Mouse (Mus musculus): ENCODE measurements around the gene A930017K11Rik.

A930017K11Rik gene

DNA sequence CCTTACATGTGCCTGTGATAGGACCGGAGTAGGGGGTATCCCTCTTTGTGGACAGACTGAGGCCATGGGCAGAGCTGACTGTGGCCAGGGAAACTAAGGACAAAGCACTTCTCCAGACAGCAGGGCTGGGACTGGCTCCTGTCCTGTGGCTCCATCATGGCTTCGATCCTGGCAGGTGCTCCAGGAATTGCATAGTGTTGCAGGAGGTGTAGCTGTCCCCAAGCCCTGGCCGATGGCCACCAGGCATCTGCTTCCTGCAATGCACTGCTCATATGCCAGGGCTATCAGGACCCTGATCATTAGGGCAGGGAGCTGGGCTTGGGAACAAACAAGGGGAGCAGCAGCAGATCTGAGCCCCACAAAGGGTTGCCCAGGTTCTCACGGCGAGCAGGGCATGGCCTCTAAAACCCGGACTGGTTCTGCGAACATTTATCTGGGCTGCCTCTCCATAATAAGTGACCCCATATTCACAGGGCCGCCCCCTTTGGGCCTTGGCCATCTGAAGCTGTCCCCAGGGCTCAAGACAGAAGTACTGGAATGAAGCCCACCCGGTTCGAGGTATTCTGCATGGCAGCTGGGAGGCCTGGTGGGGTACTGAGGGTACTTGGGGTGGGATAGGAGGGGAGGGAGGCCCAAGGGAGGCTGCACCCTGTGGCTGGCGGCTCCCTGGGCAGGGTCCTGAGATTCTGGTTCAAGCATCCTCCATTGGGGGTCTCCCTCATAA, 6.6 kb upstream of the A930017K11Rik start:
- no peak for DNase-seq (ENCODE audit: low read depth, low spot score)

GRCm38 (mm10) chr17:25957586-25958051, 5.3 kb upstream of the A930017K11Rik start:
- DNase-seq (ENCODE audit: low read depth, low spot score), result no peak

DNA sequence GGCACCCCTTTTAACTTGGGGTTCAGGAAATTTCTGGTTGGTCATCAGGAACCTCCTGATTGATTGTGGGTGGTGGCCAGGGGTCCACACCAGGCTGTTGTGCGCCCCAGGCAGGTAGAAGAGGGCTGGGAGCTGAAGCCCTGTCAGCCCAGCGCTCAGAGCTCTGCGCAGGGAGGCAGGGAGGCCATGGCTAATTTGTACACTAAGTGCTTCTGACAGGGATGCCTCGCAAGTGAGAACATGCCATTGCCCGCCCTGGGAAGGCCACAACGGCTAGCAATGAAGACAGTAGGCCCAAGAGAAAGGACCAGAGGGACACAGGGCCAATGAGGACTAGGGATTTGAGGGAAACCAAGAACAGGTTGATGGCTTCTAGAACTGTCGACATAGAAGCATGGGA, 4.3 kb upstream of the A930017K11Rik start:
- no peak for DNase-seq (ENCODE audit: low read depth, low spot score)

DNA sequence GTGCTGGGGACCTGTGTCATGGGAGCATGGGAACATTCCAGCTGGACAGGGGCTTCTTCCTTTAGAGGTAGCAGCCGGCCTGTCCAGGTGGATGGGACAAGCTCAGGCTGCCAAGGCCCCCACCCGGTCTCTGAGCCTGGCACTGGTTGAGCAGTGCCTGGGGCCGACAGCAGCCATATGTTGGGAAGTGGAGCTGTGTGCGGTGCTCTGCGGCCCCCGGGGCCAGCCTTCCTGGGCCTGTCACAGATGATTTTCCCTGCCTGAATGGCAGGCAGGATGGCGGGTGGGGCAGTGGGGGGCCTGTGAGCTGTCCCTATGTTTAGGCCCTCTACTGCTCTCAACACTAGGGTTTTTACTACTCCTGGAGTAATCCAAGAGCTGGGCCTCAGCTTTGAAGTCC, 3.8 kb upstream of the A930017K11Rik start:
- no peak for DNase-seq (ENCODE audit: low read depth, low spot score)

DNA sequence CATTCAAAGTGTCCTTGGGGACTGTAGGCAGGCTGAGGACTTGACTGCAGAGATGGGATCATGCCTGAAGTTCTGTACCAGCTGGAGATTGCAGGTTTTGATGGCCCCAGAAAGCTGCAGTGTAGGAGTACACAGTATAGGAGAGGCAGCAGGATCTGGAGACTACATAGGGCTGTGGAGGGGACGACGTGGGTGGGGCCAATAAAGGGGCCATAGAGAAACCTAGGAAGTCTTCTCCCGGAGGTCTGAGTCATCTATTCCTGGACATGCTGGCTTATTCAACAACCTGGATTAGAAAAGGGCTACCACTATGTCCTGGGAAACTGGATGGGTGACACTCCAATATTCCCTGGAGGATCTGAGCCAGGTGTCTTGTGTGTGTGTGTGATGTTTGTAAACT, 3.4 kb upstream of the A930017K11Rik start:
- DNase-seq (ENCODE audit: low read depth, low spot score), result no peak

DNA sequence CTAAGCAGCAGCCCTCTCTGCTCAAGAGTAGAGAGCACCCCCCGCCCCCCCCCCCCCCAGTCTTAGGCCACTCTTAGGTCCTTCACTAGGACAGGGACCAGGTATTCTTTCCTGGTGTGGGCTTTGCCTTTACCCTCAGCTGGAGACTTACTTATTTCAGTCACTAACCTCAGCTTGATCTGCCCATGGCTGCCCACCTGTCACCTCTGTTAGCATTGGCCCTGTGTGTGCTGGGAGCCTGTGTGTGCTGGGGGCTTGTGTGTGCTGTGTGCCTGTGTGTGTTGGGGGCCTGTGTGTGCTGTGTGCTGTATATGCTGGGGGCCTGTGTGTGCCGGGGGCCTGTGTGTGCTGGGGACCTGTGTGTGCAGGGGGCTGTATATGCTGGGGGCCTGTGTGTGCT, 2.3 kb upstream of the A930017K11Rik start:
- no peak for DNase-seq (ENCODE audit: low read depth, low spot score)

DNA sequence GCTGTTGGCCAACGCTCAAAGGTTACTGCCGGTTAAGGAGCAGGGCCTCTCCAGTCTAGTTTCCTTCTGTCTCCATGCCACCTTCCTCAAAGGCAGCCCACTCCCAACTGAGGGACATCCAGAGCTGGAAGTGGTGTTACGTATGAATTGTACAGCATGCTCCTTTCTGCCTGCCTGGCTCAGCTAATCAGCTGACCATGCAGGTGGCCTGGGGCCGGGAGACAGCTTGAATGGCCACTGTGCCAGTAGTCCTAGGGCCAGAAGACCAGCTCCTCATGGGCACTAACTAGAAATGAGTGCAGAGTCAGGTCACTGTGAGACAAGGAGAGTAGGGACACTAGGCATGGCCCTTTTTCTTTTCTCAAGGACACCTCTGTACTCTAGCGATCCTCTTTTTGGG, 796 bp upstream of the A930017K11Rik start:
- DNase-seq (ENCODE audit: low read depth, low spot score), result no peak

- DNase-seq (ENCODE audit: low read depth, low spot score), result no peak
Observed at GRCm38 (mm10) chr17:25951225-25951802, 1.1 kb downstream of the A930017K11Rik start.

DNA sequence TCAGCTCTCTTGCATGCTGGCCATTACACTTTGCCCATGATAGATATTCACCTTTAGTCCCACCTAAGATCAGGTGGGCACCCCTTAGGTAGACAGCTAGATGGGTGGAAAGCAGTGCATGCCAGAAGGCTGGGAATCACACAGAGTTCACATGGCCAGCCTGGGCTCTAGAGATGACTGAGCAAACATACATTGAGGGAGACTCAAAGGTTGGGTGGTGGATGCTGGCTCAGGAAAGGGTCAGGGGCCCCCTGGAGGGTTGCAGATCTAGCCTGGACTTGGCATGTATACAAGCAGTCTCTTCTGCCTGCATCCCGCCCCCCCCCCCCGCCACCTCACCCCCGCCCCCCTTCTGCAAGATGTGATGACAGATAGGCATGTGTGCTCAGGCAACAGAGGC, 1.7 kb downstream of the A930017K11Rik start:
- no peak for DNase-seq (ENCODE audit: low read depth, low spot score)

DNA sequence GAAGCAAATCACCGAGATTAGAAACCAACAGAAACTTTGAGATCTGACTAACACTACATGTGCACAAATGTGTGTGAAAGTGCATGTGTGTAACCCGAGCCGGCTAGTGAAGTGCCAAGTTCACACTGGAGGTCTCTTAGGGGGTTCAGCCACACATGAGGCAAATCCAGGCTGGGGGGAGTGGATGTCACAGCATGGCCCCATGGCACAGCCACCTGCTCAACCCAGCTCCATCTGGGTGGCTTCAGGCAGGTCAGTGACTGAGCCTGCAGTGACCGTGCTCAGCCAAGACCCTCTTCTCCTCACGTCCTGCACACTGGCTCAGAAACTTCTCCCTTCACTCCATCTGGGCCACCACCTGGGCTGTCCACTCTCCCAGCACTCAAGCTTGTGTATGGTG, 2.4 kb downstream of the A930017K11Rik start:
- DNase-seq (ENCODE audit: low read depth, low spot score), result no peak

DNA sequence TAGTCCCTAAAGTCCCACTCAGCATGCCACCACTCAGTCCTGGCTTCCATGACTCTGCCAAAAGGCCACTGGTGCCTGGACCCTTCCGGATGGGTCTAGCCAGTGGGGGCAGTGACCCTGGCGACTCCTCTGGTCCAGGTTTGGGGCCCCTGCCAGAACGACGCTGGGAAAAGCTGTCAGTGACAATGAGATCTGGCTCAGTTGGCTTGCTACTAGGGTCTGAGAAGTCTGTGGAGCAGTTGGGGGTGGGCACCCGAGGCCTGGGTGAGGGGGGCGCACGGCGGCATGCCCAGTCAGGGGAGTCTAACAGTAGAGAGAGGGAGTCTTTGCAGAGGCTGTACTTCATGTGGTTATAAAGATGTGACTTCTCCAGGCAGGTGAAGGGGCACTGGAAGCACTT, 4.3 kb downstream of the A930017K11Rik start:
- DNase-seq (ENCODE audit: low read depth, low spot score), result no peak

GRCm38 (mm10) chr17:25947576-25947975, 4.8 kb downstream of the A930017K11Rik start:
- no peak for DNase-seq (ENCODE audit: low read depth, low spot score)

GRCm38 (mm10) chr17:25946891-25947290, 5.5 kb downstream of the A930017K11Rik start:
- DNase-seq (ENCODE audit: low read depth, low spot score), result no peak

DNA sequence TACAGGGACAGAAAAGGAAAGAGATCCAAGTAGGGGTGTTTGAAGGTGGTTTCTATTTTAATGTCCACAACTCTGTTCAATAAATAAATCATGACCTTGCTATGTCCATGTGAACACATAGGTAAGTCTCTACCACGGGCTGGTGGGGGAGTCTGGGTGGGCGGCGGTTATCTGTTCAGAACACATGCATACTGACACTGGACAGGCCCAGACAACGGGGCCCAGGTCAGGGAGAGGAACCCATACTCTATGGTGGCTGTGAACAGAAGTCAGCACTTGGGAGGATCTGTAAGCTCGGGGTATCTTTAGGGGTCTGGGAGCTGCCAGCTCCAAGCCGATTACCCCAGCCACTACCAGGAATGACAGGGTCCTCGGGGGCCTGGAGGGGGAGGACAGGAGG, 6.0 kb downstream of the A930017K11Rik start:
- DNase-seq (ENCODE audit: low read depth, low spot score), result no peak

DNA sequence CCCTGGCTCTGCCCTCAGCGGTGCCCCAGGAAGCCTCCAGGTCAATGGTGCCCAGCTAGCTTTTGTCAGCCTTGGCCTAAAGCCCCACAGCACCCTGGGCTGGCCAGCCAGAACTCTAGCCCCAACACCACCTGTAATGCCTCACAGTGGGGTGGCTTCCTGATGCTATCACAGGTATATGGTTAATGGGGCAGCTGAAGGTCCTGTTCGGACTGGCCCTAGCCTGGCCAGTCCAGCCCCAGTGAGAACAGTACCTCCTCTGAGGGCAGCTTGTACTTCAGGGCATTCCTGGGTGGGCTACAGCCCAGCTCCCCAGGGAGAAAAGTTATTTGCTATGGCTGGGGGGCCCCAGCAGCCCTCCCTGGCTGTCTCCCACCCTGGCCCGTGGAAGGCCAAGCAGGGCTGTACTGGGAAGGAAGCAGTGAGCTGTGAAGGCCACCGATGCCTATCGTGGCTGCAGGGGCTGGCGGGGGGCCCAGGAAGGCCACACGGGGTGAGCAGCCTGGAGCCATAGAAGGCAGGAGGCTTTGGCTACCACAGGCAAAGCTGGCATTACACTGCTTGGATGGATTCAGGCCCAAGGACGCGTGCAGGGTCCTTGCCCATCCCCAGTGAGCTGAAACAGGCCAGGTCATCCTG, 6.7 kb downstream of the A930017K11Rik start:
- DNase-seq (ENCODE audit: low read depth, low spot score), result no peak

- no peak for DNase-seq (ENCODE audit: low read depth, low spot score)
Observed at GRCm38 (mm10) chr17:25944366-25945163, 7.8 kb downstream of the A930017K11Rik start, which contains the start of the genes Pigq and Nhlrc4. TSS of gene Pigq (minus strand) at chr17:25944936. TSS of gene Nhlrc4 (minus strand) at chr17:25944961.

DNA sequence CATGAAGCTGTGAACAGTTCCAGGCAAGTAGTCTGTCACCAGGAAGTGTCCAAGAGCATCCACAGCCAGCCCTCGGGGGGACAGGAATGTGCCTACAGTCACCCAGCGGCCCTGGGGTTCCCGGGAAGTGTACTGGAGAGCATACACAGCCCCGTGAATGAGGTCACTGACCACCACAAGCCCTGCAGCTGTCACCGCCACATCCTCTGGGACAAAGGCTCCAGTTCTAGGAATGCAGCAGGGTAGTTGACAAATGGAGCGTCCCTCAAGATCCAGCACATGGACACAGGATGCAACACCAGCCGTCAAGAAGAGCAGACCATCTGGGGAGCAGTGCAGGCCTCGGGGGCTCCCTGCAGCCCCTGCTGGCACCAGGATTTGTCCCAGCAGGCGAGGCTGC, 8.6 kb downstream of the A930017K11Rik start:
- DNase-seq (ENCODE audit: low read depth, low spot score), result no peak

DNA sequence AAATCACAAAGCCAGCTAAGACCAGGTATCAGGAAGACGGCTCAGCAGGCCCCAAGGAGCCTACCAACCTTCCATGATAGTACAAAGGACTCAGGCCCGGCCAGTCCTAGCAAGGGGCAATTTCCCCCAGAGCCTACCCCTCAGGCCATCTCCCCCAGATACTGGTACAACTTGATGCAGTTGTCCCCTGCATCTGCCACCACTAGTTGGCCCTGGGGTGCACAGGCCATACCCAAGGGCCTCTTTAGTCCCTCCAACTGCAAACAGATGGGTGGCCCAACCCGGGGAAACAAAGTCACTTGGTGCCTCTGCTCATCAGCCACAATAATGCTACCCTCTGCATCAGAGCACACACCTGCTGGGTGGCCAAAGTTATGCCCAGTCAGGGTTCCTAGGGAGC, 9.1 kb downstream of the A930017K11Rik start:
- DNase-seq (ENCODE audit: low read depth, low spot score), result no peak

- no peak for DNase-seq (ENCODE audit: low read depth, low spot score)
Observed at GRCm38 (mm10) chr17:25942597-25943151, 9.7 kb downstream of the A930017K11Rik start.

- peak; percentile 59 for DNase-seq (ENCODE audit: low read depth, low spot score)
Observed at GRCm38 (mm10) chr17:25941511-25942241, 10.7 kb downstream of the A930017K11Rik start.

DNA sequence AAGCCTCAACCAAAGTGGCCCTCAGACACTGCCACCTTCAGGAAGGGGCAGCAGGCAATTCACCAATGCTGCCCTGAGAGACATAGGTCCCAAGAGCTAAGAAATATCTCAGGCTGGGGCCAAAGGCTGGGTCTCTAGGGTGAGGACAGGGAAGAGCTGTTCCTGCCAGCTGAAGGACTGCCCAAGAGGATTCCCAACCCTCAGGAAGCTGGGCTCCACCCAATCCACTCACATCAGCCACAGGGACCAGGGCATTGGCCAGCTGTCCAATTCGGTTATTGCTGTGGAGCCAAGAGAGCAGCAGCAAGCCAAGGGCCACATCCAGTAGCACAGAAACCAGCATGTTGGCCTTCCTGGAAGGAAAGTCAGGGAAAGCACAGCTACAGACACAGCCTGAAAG, 17.8 kb downstream of the A930017K11Rik start:
- no peak for DNase-seq (ENCODE audit: low read depth, low spot score)
